ENCODE assay signal across 8 mouse cellular contexts in the genomic region with DNA sequence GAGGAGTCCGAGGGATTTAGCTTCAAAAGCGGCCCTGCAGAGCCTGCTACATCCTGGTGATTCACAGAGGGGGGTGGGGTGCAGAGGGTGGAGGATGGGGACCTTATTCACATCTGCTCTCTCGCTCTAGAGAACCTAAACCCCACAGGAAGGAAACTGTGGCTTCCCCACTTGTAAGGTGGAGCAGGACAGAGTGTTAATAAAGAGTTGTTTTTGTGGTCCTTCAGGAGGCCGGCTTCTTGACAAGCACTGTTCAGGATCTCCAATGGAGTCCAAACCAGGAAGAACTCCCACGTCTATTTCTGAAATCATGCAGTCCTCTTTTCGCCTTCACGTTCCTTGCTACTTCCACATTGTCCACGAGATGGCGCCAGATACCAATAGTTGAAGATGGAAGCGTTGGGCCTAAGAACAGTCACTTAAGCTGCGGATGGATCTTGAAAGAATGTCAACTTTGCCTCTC. TPM values are rescaled to one million over a fixed set of nuclear protein-coding genes. Genes with fewer than 3 reads are reported as not detected.
A peak's percentile ranks its signal among the peaks of the same experiment; 100 is the strongest.
DNase-seq lines count a peak whose midpoint lies in the region; ATAC-seq and TF ChIP-seq lines count a peak whose summit lies in the region.

No protein-coding gene starts in this region.

- no peaks in the 10 kb centered on the region for H3K36me3 ChIP-seq in G1E (replicated peaks)
- no peaks in the 10 kb centered on the region for H3K36me3 ChIP-seq in forebrain, embryonic 16.5 days (ENCODE audit: control insufficient read depth, insufficient read depth)

- H3K4me1 ChIP-seq in G1E (ENCODE audit: insufficient read depth, low read depth, low read length) = no peaks in the 10 kb centered on the region; the same call in 1 of the 2 replicates
- no peaks in the 10 kb centered on the region; the same call in 1 of the 2 replicates for H3K4me1 ChIP-seq in forebrain, embryonic 16.5 days (replicated peaks; ENCODE audit: control insufficient read depth, insufficient read depth, low read length)

- H3K9ac ChIP-seq in forebrain, embryonic 16.5 days (replicated peaks; ENCODE audit: low read depth, low read length) = 0 out of 2 replicates have a peak overlapping the region, but pooled peaks have one; percentile 17

- no peak overlapping the region for H3K4me2 ChIP-seq in forebrain, embryonic 16.5 days (ENCODE audit: low read length)

- no peak overlapping the region for H3K27ac ChIP-seq in forebrain, embryonic 16.5 days (ENCODE audit: low read length)

- peak; percentile 70 for TF ChIP-seq CTCF in G1E (IDR thresholded peaks at IDR 0.05; ENCODE audit: low read depth, low read length)

- peak; percentile 34; the same call in 1 of the 2 replicates for ATAC-seq in G1E (ENCODE audit: extremely low read depth, insufficient number of reproducible peaks, low FRiP score, poor library complexity, severe bottlenecking)
- ATAC-seq in forebrain, embryonic 16.5 days = peak; percentile 75

- WGBS in forebrain, embryonic 16.5 days = 6% methylated on average over 11 of the region's 11 CpGs

- peak; percentile 37 for DNase-seq in G1E (ENCODE audit: low spot score)
- DNase-seq in cerebellum, adult 11 months = peak; percentile 62
- peak; percentile 91 for DNase-seq in heart, postnatal 4 days
- DNase-seq in layer of hippocampus, adult 9-10 months (ENCODE audit: low spot score) = peak; percentile 88
- peak; percentile 87 for DNase-seq in lung, postnatal 14 days
- peak; percentile 91 for DNase-seq in retina, postnatal 1 day
- peak; percentile 89 for DNase-seq in thymus, postnatal 4 days

- H3K27me3 ChIP-seq in G1E (ENCODE audit: insufficient read depth, low read length) = peaks cover 15% of the 10 kb centered on the region; the same call in 1 of the 2 replicates
- H3K27me3 ChIP-seq in forebrain, embryonic 16.5 days (replicated peaks; ENCODE audit: control insufficient read depth, insufficient read depth, low read length) = peaks cover 2% of the 10 kb centered on the region; the same call in 1 of the 2 replicates

- H3K4me3 ChIP-seq in G1E (ENCODE audit: low read depth, low read length) = no peak overlapping the region
- no peak overlapping the region for H3K4me3 ChIP-seq in forebrain, embryonic 16.5 days (replicated peaks; ENCODE audit: low read length)

- H3K9me3 ChIP-seq in G1E (replicated peaks) = no peaks in the 10 kb centered on the region
- no peaks in the 10 kb centered on the region for H3K9me3 ChIP-seq in forebrain, embryonic 16.5 days (ENCODE audit: control insufficient read depth, low read length)

RNA-seq across cellular contexts. Expression of gene A630076J17Rik, which starts 3.0 kb away (rescaled TPM):
- total RNA-seq in G1E (2014; fragmentation: Nextera tagmentation) = not detected in 2 replicates
- total RNA-seq in G1E (2017) = 0.06 TPM in 1 of 2 replicates, not detected in the other
- polyA plus RNA-seq in G1E (2012) = not detected in 2 replicates
- polyA plus RNA-seq in forebrain, embryonic 16.5 days (2015; fragmentation: Nextera tagmentation; extraction: Ambion mirVana) = not detected in 2 replicates
- not detected for total RNA-seq in heart, postnatal 4 days (2021)

RNA-seq across cellular contexts. Expression of gene Prok1, which starts 6.1 kb away (rescaled TPM):
- not detected in 2 replicates for total RNA-seq in G1E (2014; fragmentation: Nextera tagmentation)
- 0.06 and 0.11 TPM in 2 replicates for total RNA-seq in G1E (2017)
- polyA plus RNA-seq in G1E (2012) = 0.04 TPM in 1 of 2 replicates, not detected in the other
- polyA plus RNA-seq in forebrain, embryonic 16.5 days (2015; fragmentation: Nextera tagmentation; extraction: Ambion mirVana) = 0.19 TPM in 1 of 2 replicates, not detected in the other
- under 1 TPM in 1 of 2 experiments, not detected in 1; 0.36 TPM for total RNA-seq in heart, postnatal 4 days (2021)

RNA-seq across cellular contexts. Expression of gene Cym, which starts 11.8 kb away (rescaled TPM):
- not detected in 2 replicates for total RNA-seq in G1E (2014; fragmentation: Nextera tagmentation)
- not detected in 2 replicates for total RNA-seq in G1E (2017)
- polyA plus RNA-seq in G1E (2012) = not detected in 2 replicates
- polyA plus RNA-seq in forebrain, embryonic 16.5 days (2015; fragmentation: Nextera tagmentation; extraction: Ambion mirVana) = not detected in 2 replicates
- not detected for total RNA-seq in heart, postnatal 4 days (2021)

RNA-seq across cellular contexts. Expression of gene Lamtor5, which starts 45.3 kb away (rescaled TPM):
- total RNA-seq in G1E (2014; fragmentation: Nextera tagmentation) (50.3 and 56.3 TPM in 2 replicates), G1E (2017) (91.4 and 111 TPM in 2 replicates)
- polyA plus RNA-seq in G1E (2012) = 26.8 and 27.0 TPM in 2 replicates
- polyA plus RNA-seq in forebrain, embryonic 16.5 days (2015; fragmentation: Nextera tagmentation; extraction: Ambion mirVana) = 208 and 220 TPM in 2 replicates
- 10 to 100 TPM; 69.7 to 70.3 TPM for total RNA-seq in heart, postnatal 4 days (2021)

RNA-seq across cellular contexts. Expression of gene Kcna10, which starts 50.5 kb away (rescaled TPM):
- total RNA-seq in G1E (2014; fragmentation: Nextera tagmentation) = not detected in 2 replicates
- total RNA-seq in G1E (2017) = 0.05 TPM in 1 of 2 replicates, not detected in the other
- not detected in 2 replicates for polyA plus RNA-seq in G1E (2012)
- polyA plus RNA-seq in forebrain, embryonic 16.5 days (2015; fragmentation: Nextera tagmentation; extraction: Ambion mirVana) = not detected in 2 replicates
- not detected for total RNA-seq in heart, postnatal 4 days (2021)

Comparison
In these comparisons a context has a peak if more than half of its experiments do, and no peak if none do; other contexts are left out.
1. DNase-seq: peak in every context shown above with its lines; median percentile 91 in heart, postnatal 4 days; 91 in retina, postnatal 1 day; 89 in thymus, postnatal 4 days; 88 in layer of hippocampus, adult 9-10 months; 87 in lung, postnatal 14 days; 62 in cerebellum, adult 11 months; 37 in G1E.